Mouse (Mus musculus): ENCODE results near the gene Slc16a7.
A peak's percentile ranks its signal among the peaks of the same experiment; 100 is the strongest.

Gene Slc16a7

DNA sequence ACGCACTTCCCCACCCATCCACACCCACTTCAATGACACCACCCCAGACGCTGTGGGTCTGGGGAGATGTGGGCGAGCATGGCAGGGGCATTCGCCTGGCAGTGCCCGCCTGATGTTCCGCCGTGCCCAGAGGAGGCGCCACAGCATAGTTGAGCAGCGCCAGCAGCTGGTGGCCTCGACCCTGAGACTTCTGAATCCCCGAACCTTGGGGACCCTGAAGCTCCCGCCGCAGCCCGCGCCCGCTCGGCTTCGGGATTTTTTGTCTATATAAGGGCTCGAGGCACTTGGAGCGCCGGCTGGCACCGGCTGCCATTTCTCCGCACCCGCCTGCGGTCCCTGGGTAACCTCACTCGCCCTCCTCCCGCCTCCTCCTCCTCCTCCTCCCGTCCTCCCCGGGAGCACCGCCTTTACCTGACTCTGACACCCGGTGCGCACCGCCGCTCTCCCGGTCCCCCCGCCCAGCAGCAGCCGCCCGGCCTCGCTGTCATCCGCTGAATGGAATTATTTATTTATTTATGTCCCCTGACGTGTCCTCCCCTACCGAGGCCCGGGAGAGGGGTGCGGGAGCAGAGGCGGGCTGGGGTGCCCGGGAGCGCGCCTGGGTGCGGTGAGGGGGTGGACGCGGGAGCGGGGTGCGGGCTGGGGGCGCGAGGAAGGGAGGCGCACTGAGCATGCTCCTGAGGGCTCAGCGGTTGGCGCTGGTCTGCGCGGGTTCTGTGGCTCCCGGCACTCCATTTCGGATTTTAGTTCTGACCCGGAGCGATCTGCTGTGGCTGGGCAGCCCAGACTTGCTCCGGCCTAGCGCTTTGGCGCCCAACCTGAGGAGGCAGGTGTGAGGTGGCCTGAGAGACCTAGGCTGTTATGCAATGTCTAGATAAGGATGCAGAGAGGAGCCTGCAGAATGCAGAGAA is at the start of gene Slc16a7:
Gene Slc16a7, minus strand, starts transcription at position 590 of the 911 bp plus-strand sequence.
- DNase-seq: peak; percentile 97

DNA sequence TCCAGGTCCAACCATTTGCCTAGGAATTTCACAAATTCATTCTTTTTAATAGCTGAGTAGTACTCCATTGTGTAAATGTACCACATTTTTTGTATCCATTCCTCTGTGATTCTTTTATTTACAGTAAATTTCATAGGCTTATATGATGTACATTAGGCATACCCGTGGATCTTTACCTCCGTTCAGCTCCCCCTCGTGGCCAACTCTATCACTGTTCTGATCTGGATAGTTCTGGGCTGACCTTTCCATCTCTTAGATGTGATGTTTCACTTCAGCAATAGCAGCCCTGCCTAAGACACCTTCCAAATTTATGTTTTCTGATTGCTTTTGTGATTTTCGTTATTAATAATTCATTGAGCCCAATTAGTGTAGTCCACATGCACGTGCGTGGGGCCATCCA is 29.5 kb upstream of the Slc16a7 start:
- DNase-seq: no peak

DNA sequence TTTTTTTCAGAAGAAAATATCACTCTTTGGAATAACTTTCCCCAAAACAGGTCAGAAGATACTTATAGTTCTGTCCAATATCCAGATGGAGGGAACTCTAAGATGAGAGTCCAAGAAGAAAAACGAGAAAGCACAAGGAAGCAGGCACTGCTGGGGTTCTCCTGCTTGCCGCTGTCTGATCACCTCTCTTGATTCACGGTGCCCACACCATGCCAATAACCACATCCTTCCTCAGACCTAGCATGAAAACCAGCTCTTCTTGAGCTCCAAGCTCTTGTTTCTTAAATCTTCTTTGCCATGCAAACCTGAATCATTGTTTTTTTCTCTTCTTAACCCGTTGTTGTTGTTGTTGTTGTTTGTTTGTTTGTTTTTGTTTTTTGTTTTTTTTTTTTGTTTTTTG is 10.5 kb upstream of the Slc16a7 start:
- no peak for DNase-seq

DNA sequence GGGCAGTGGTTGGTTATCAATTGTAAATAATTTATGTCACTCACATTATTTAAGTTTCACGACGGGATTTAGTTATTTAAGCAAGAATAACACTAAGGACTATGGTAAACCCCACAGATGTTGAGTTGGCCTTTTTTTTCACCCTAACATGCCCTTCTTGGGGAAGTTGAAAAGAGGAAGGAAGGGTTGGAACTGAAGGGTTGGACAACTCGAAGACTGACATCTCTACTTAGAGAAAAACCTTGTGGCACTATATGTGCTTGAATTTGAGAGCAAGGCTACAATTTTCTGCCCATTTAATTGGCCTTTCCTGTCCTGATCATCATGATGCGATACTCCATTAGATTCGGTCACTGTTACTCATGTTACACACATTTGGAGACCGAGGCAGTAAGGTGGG is 746 bp upstream of the Slc16a7 start:
- peak; percentile 74 for DNase-seq

DNA sequence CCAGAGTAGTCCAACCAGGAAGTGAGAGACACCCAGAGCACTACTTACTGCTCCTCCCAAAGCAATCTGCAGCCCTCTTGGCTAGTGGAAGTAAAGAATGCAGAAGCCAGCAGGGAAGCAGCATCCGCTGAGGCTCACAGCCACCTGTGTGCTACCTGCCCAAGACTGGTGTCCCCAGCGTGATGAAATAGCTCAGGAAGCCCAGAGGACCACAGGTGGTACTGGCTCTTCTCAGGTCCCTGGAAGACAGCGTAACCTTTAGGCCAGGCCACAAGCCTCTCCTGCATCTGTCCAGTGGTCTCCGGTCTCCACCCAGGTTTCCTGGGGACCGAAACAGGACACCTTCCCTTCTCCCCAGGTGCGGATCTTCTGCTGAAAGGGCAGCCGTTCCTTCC is 787 bp downstream of the Slc16a7 start:
- peak; percentile 95 for DNase-seq

DNA sequence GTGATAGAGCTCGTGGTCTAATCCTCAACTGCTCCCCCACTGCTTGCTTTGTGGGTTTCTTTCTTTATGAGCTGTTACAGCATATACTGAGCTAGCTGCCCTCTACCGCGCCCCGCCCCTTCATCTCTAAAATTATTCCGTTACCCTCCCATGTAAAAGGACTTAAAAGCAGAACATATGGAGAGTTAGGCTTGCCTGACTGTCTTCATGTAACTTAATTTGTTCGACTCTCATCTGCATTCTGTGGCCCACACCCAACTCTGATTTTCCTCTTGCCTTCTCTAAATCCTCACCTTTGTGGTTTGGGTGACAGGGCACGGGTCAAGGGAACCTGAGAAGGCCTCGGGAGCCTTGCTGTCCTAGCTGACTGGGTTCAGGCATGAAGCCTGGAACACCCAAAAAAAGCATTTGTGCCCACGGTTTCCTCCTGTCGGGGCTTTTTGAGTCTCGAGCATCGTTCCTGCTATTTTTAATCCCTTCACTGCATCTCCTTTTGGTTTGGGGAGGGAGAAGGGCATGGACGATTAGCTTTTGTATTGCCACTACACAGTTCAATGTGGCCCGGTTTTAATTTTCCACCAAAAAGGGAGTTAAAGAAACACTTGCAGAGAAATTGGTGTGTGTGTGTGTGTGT is 1.4 kb downstream of the Slc16a7 start:
- peak; percentile 91 for DNase-seq

DNA sequence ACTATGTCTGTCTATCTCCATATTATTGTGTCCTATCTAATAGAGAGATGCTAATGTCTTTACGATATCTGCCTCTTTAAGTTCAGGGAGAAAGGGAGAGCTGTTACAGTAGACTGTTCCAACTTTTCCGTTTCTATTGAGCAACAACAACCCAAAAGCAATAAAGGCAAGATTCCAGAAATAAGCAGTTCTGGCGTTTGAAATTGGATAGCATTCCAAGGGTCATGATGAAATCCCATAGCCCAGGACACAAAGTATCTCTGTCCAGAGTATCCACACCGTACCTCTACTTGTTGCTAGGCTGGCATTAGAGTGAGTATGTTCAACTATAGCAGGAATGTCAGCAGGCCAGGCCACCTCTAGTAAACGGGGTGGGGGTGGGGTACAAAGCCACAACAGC is 13.7 kb downstream of the Slc16a7 start:
- DNase-seq: peak; percentile 68

DNA sequence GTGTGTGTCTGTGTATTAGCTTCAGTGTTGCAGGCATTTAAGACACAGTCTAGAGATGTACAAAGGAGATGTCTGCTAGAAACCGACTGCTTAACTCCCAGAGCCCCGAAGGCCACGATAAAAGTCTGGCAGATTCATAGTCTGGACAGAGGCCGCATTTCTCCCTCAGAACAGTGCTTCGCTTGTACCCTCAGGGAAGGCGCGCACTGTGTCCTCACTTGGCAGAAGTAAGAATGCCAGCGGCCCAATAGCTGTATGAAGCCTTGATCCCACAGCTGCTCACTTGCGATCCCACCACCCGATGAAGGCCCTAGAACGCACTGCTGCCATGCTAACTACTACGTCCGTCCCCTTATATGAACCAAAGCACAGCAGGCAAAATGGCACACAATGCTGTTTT is 16.6 kb downstream of the Slc16a7 start:
- peak; percentile 80 for DNase-seq

DNA sequence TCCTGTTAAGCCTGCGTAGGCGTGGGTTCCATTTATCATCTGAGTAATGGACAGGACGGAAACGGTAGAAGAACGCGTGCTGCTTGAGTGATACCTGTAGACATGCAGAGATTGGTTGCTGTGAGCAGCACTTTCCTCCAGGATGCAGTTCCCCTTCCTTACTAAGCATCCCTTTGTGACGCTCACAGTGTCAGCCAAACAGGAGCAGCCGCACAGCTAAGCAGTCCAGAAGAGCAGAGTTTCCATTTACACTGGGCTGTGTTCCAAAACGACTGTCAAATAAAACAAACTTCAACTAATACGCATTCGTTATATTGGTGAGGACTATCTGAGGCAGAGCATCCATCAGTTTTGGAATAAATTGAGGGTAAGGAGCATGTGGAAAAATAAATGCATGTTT is 17.8 kb downstream of the Slc16a7 start:
- peak; percentile 90 for DNase-seq

DNA sequence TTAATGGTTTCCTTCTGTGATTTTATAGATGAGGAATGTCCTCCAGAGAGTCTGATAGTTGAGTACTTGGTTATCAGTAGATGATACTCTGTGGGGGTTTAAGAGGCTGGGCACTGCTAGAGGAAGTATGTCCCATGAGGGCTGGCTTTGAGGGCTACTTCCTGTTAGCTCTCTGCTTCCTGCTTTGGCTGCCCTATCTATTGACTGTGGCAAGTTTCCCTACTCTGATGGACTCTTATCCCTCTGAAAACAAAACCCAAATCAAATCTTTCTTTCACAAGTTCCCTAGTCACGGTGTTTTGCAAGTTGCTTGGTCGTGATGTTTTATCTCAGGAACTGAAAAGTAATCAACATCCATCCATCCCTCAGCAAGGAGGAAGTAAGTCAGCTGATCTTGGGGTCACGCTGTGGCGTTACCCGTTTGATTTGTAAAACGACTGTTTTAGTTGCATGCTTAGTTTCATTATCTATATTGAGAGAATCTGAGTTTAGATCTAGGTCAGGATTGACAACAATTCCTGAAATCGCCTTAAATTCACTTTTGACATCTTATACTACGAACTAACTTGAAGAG is 19.1 kb downstream of the Slc16a7 start:
- peak; percentile 97 for DNase-seq

DNA sequence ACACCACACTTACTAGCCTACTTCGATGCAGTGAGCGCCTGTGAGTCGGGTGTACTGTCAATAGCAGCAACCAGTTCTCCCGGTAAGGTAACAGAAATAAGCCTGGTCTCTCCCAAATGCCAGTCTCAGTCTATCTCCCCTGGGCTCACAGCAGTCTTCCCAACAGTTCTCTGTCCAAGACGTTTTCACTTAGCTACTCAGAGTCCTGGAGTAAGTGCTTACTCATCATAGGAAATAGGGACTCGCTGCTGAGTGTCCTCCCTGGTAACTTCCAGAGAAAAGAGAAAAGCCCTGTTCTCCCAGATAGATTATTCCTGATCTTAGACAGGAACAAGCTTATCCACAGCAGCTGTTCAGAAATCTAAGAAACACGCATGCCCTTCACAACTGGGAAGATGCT is 30.8 kb downstream of the Slc16a7 start:
- DNase-seq: peak; percentile 64

DNA sequence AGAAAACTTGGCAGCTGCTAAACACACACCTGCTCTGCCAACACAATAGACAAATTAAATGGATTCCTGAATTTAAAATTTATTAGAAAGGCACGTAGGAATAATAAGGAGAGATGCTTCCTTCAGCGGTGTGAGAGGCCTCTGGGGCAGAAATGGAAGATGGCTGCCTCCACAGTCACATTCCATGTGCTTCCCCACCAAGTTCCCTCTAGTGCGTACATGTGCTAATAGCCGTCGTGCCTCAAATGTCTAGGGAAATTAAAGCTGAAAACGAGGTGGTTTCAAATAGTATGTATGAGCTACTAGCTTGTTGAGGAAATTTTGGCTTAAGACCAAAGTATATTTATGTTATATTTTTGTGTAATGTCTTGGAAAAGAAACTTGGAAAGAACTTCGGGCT is 36.5 kb downstream of the Slc16a7 start:
- peak; percentile 36 for DNase-seq

DNA sequence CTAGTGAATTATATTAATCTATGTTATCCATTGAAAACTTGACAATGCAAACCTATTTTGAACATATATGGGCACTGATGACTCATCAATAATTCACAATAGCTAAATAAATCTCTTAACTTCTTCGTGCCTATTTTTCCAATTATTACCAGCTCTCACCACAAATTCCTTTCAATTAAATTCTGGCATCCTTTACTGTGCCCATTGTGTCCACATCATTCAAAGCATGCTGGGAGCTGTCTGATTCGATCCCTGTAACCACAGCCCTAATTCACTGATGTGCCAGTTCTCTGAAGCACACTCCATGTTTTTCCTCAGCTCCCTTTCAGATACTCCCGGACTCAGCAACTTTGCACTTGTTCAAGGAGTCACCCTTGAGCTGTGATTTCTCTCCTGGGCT is 41.1 kb downstream of the Slc16a7 start:
- peak; percentile 39 for DNase-seq

DNA sequence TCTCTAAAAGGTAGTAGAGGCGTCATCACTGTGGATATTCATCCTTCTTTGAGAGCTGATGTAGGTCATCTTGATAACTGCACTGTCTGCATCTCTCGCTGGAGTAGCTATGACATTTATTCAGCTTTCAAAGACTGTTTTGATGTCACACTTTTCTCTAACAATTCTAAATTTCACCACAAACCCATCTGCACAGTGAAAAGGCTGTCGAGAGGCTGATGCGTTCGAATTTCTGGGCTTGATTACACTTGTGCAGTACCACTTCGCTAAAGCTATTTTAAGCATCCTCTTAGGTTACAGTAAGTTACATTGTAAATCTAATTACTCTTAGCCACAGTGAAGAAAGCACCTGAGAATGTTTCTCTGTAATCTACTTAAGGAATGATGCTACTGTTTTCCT is 42.1 kb downstream of the Slc16a7 start:
- DNase-seq: no peak

DNA sequence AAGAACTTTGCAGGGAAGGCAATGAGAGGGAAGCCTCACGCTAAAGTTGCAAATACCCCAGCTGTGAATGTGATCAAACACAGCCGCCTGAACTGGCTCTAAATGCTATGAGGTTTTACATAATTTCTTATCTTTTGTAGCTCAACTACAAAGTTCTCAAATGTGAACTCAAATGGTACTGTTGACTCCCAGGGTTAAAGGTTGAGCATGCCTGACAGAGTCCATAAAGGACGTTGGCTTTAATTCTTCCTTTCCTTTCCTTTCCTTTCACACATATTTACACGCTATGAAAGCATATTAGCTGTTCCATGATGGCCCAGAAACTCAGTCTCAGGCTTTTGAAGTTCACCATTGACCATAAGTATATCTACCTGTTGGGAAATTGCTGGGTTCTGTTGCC is 42.9 kb downstream of the Slc16a7 start:
- DNase-seq: no peak

DNA sequence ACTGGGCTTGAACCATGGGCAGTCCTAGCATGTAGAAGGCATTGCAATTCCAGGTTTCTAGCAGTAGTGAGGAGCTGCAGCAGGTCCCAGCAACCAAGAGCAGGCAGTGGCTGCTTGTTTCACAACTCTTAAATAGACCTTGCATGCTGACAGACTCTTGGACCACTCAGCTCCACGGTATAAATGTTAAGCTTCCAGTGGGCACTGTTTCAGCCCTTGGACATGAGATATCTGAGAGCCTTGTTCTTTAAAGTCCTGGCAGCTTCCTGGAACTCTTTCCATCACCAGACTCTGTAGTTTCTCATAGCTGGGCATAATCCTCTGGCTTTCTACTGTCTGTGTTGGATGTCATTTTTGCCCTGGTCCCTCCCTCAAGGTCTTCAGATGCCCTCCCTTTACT is 43.7 kb downstream of the Slc16a7 start:
- DNase-seq: peak; percentile 88

DNA sequence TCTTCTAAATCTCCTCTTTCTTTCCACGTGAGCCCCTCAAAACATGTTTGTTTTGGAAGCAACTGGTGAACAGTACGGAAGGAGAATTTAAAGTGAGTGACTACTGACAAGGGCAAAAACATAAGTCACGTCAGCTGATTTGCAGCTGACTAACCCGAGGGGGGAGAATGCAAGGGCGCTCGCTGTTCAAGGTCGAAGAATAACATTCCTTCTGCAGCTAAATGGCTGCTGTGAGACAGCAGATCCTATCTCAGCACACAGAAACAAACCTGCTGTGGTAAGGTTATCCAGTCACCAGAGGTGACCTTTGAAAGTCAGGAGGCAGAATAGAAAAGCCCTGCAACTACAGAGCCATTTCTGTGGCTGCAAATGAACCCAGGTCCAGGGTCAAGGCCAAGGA is 47.1 kb downstream of the Slc16a7 start:
- DNase-seq: peak; percentile 91

DNA sequence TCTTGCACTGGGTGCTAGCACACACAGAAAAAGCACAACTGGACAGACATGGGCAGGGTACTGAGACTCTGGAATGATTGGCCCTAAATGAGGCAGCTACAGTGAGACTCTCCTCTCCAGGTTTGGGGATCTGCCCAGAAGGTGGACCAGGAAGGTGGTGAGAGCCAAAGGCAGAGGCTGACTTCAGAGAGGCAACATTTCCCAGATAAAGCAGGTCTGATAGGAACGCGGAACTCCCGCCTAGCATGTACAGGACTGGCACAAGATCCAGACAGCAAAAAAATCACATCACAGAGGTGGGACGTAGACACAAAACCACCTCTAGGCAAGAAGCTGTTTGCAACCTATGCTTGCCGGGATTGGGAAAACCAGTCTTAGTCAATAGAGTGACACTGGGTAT is 55.5 kb downstream of the Slc16a7 start:
- no peak for DNase-seq

DNA sequence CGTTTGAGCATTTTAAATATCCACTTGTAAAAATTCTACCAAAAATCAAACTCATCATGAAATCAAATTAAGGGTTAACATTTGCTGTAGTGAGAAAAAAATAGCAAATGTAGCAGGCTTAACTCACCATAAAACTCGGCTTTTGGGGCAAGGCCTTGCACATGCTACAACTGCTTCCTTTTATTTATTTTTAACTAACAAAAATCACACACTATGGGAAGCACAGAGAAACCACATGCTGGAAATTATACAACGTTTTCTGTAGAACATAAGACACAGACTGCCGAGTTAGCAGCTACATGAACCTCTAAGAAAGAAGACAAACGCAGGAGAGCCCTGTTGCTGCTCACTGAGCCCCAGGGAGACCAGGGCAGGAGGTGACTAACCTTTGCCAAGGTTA is 57.9 kb downstream of the Slc16a7 start:
- no peak for DNase-seq

DNA sequence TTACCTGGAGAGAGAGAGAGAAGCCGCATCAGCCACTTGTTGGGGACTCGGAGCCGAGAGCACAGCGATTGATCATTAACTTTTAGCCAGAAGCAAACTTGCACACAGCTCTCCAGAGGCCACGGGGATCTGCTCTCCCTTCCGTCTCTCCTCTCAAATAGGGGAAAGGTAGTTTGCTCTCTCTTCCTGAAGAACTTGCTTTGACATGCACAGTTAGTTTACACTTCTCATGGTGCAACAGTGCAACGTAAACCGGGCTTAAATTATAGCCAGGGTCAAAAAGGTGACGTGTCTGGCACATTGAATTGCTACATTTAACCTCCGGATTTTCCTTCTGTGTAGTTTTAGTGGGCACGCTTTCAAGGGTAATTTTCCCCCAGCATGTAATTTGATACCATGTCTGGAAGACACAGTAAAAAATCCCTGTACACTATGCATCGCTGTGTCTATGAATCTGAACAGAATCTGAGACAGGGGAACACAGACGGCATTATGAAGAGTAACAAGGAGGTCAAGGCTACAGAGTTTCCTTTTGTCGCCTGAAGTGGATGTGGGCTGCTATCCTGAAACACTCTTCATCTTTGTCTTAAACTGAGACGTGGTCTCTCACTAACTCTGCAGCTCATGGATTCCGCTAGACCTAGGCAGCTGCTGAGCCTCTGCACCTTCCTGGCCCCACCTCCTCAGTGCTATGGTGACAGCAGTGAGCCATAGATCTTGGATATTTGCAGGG is 60.8 kb downstream of the Slc16a7 start:
- no peak for DNase-seq

DNA sequence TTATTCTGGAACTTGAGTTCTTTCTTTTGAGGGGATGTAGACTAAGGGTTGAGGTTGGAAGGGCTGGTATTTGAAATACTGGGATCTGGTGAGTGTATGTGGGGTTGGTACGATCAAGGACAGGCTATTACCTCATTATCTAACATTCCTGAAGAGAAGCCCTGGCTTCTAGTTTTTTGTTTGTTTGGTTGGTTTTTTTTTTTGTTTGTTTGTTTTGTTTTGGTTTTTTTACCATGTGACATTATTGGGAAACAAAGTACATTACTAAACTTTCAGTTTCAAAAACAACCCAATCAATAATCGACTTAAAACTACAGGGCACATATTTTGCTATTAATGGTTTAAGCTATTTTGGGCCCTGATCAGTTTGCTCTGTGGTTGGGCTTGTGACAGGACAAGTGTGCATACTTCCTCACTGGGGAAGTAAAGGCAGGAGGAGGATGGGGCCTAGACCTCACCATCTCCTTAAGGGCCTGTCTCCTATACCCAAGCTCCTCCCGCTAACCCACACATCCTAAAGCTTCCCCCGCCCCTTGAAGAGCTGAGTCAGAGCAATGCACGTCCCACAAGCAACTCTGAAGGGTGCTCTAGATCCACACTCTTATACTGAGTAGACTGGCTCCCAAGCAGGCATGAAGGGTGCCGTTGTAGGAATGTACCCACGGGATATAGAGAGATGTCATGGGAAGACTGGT is 64.2 kb downstream of the Slc16a7 start:
- no peak for DNase-seq

DNA sequence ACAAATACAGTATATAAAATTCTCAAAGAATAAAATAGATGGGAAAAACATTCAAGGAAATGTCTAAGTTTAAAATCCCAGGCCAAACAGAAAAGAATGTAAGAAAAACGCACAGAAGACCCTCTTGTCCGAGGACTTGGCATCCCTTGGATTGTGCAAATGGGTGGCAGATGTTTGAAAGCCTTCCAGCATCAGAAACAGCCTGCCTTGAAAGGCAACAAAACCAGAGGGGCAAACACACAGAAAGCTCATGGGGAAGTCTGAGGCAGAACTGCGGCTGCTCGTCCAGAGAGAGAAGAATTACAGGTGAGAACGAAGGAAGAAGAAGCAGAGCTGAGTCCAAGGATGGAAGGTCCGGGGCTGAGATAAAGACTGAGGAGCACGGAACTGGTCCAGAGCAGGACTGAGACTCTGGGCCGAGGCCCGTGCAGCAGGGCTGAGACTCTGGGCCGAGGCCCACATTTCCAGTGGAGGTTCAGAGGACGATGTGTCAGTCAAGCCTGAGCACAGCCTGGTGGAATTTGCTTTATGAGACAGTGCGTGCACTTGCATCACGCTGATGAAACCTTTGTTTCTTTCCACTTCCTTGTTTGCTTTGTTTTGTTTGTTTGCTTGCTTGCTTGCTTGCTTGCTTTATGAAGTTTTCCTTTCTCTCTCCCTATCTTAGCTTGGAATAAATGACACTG is 65.0 kb downstream of the Slc16a7 start:
- DNase-seq: no peak

All from heart, adult 11 months (tissue).